Mouse (Mus musculus) CH12.LX (cell line): ENCODE measurements around the gene Zmym2.

Experiments used
- BHLHE40 ChIP-seq: IDR thresholded peaks from 2 replicates; pipeline ENCODE4 v1.6.1; 2011; ENCODE audit warnings: mild to moderate bottlenecking, low read depth, low read length, improper control_type of control experiment
- CTCF ChIP-seq, 2 experiments: IDR thresholded peaks in 1 of 2; conservative IDR thresholded peaks in 1 of 2; 2 replicates each; pipeline ENCODE4 v1.5.1; 2011 to 2012; ENCODE audit warnings: low read depth in 2 of 2, low read length in 2 of 2, improper control_type of control experiment in 1 of 2, inconsistent platforms in 1 of 2, mild to moderate bottlenecking in 1 of 2, moderate library complexity in 1 of 2
- POLR2A ChIP-seq: IDR thresholded peaks from 2 replicates; pipeline ENCODE4 v1.6.1; 2011; ENCODE audit warnings: low read depth, mild to moderate bottlenecking, improper control_type of control experiment, low read length
- ZC3H11A ChIP-seq: IDR thresholded peaks from 2 replicates; pipeline ENCODE4 v1.6.1; 2012; ENCODE audit warnings: low read depth, mild to moderate bottlenecking, inconsistent platforms, low read length, improper control_type of control experiment

DNA sequence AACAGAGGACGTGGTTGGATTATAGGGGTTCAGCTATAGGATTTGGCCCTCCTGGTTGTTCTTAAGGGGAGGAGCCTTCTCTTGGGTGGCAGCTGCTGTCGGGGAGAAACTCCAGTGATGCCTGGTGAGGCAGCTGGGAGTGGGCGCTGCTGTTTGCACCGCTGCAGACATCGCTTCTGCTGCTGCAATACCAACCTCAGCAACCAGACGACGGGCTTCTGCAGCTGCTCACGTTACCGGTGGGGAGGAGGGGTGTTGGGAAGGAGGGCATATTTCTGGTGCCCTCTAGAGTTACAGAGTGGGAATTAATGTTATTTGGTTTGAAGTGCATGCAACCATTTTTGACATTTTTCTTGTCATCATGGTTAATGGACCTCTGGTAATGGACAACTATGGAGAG, 1.4 kb downstream of the Zmym2 start:
- TF ChIP-seq POLR2A (0 out of 2 replicates have a peak, but pooled peaks have one; percentile 26), CTCF (conservative IDR thresholded peaks at IDR 0.05 in 1 of 2, IDR thresholded peaks at IDR 0.05 in 1 of 2; ENCODE audit: low read depth in 2 of 2, low read length in 2 of 2) (peak; percentile 38 to 87; a peak in 3 of 4 replicates), ZC3H11A (no peak), BHLHE40 (peak; percentile 96)
